Mouse (Mus musculus) forebrain, embryonic 14.5 days (tissue): ENCODE results near the gene Fam161b. TPM values are rescaled to one million over a fixed set of nuclear protein-coding genes. Genes with fewer than 3 reads are reported as not detected.

Source experiments
- ATAC-seq: fragments of 200-750 bp; cut with Nextera tagmentation; 2 replicates; pipeline ENCODE4 v1.8.0; 2017; ENCODE audit warnings: mild to moderate bottlenecking, moderate library complexity
- DNase-seq: peaks from one replicate; pipeline ENCODE4 v3.0.0-alpha.2; 2015; ENCODE audit warnings: low spot score
- H3K27ac ChIP-seq: fragments of 300-500 bp; sonication (generic); 2 replicates; pipeline ENCODE4 v1.5.1; 2014; ENCODE audit warnings: low read depth, mild to moderate bottlenecking, control low read depth, low read length, moderate library complexity
- H3K27me3 ChIP-seq: fragments of 300-500 bp; sonication (generic); replicated peaks from 2 replicates; pipeline ENCODE4 v1.6.1; 2014; ENCODE audit warnings: low read length, control low read depth, mixed read lengths; ENCODE audit not compliant: control insufficient read depth, insufficient read depth
- H3K36me3 ChIP-seq: fragments of 300-500 bp; sonication (generic); 2 replicates; pipeline ENCODE4 v1.6.1; 2014; ENCODE audit warnings: low read length, control low read depth; ENCODE audit not compliant: control insufficient read depth, insufficient read depth
- H3K4me1 ChIP-seq: fragments of 300-500 bp; sonication (generic); 2 replicates; pipeline ENCODE4 v1.6.1; 2014; ENCODE audit warnings: antibody characterized with exemption, low read length, control low read depth; ENCODE audit not compliant: control insufficient read depth, insufficient read depth
- H3K4me2 ChIP-seq: fragments of 300-500 bp; sonication (generic); 2 replicates; pipeline ENCODE4 v1.6.1; 2014; ENCODE audit warnings: mild to moderate bottlenecking, control low read depth, low read length
- H3K4me3 ChIP-seq: fragments of 300-500 bp; sonication (generic); 2 replicates; pipeline ENCODE4 v1.5.1; 2014; ENCODE audit warnings: low read depth, low read length, control low read depth
- H3K9ac ChIP-seq: fragments of 300-500 bp; sonication (generic); 2 replicates; pipeline ENCODE4 v1.6.1; 2014; ENCODE audit warnings: mild to moderate bottlenecking, low read length, control low read depth, moderate library complexity
- H3K9me3 ChIP-seq: fragments of 300-500 bp; sonication (generic); replicated peaks from 2 replicates; pipeline ENCODE4 v1.6.1; 2016; ENCODE audit warnings: low read length, control low read depth, mixed read lengths; ENCODE audit not compliant: control insufficient read depth
- WGBS: fragments of 180-500 bp; shearing (Covaris S2); extraction: QIAGEN DNeasy Blood & Tissue Kit; methylation state at CpG from one replicate; pipeline ENCODE4 v1.1.7; 2014; 5-methylcytosine and 5-hydroxymethylcytosine counted together
- polyA plus RNA-seq: library from polyadenylated mRNA; unstranded; fragments of >200 nt; fragmentation: Nextera tagmentation; extraction: Ambion mirVana; gene quantifications from 2 replicates; pipeline ENCODE4 v1.2.1, GENCODE M21; 2014

Fam161b gene
- polyA plus RNA-seq, 1 experiment from 2014 or later = 8.5 TPM

DNA sequence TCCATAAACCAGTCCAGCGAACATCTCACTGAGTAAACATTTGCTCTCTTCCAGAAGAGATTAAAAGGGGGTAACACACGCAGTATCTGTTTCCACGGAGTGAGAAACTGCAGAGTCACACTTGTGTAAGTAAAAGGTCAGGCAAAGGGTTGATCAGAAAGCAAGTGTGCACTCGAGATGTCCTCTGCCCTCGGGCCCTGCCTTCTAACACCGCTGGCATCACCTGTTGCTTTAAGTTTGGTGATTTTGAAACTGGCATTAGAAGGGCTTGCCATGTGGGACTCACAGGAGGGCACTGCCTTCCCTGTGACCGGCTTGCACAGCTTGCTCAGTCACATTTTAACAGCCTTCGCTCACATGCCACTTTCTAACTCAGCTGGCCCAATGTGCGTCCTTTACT lies 38.0 kb upstream of the Fam161b start:
- WGBS = 84% methylated on average over 9 of the region's 9 CpGs
- Histone ChIP-seq H3K9me3 (no peaks in the 10 kb centered on the region), H3K9ac (no peak overlapping the region)

DNA sequence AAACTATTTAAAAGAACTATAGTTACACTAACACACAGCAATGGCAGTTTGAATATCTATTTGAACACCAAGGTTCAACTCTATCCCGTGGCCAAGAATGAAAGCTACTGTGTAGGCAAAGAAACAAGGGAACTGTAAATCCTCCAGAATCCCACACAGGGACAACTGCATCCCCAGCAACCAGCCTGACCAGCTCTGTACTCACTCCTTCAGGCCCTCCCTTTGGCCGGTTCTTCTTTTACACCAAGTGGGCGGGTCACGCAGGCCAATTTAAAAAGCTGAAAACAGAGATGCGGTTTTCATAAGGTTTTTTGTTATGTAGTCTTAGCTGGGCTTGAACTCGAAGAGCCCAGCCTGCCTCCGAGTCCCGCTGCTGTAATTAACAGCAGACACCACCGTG lies 37.5 kb upstream of the Fam161b start:
- 78% methylated on average over 9 of the region's 9 CpGs for WGBS
- H3K27ac ChIP-seq = no peak overlapping the region
- ATAC-seq = no peak

More for the DNA sequence above, 38.0 kb upstream of the Fam161b start:
- DNase-seq (no peak), ATAC-seq (no peak)
- H3K4me3 ChIP-seq = no peak overlapping the region
- H3K27me3 ChIP-seq = no peaks in the 10 kb centered on the region
- no peaks in the 10 kb centered on the region for H3K4me1 ChIP-seq
- H3K4me2 ChIP-seq = no peak overlapping the region
- no peaks in the 10 kb centered on the region for H3K36me3 ChIP-seq
- H3K27ac ChIP-seq = no peak overlapping the region

DNA sequence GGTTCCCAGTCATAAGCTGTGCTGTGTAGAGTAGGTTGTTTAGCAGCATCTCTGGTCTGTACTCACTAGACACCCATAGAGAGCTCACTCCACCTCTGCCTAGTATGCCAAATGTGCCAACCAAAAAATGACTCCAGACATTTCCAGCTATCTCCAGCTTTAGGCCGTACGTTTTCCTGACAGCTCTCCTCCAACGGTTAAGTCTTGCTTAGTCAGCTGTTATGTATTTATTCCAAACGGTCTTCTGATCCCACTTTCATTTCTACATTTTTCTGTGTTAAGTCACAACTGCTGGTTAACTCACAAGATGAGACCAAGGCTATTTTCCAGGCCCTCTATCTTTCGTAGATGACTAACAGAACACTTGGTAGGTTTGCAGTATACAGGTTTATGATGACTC lies 37.0 kb upstream of the Fam161b start:
- H3K9me3 ChIP-seq = no peaks in the 10 kb centered on the region
- no peak overlapping the region for H3K4me3 ChIP-seq
- H3K36me3 ChIP-seq = no peaks in the 10 kb centered on the region
- ATAC-seq (no peak), DNase-seq (no peak)
- no peak overlapping the region for H3K27ac ChIP-seq
- H3K4me2 ChIP-seq = no peak overlapping the region
- H3K4me1 ChIP-seq = no peaks in the 10 kb centered on the region
- WGBS = 91% methylated on average over 5 of the region's 5 CpGs
- no peaks in the 10 kb centered on the region for H3K27me3 ChIP-seq
- no peak overlapping the region for H3K9ac ChIP-seq

More for the DNA sequence above, 37.5 kb upstream of the Fam161b start:
- Histone ChIP-seq H3K9me3 (no peaks in the 10 kb centered on the region), H3K4me1 (no peaks in the 10 kb centered on the region), H3K27me3 (no peaks in the 10 kb centered on the region), H3K36me3 (no peaks in the 10 kb centered on the region), H3K4me3 (no peak overlapping the region), H3K4me2 (no peak overlapping the region), H3K9ac (no peak overlapping the region)
- no peak for DNase-seq

DNA sequence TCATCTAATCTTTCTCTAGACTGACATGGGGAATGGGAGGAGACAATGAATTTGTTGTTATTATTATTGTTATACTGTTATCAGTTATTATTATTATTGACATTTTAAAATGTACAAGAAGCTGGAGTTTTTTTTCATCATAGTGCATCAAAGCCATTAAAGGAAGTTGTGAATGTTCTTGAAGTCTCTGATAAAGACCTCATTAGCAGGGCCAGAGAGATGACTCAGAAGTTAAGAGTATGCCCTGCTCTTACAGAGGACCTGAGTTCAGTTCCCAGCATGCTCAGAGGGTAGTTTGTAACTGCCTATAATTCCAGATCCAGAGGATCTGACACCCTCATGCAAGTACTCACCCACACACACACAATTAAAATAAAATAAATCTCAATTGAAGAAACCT lies 36.1 kb upstream of the Fam161b start:
- Histone ChIP-seq H3K36me3 (no peaks in the 10 kb centered on the region), H3K9me3 (no peaks in the 10 kb centered on the region), H3K27me3 (no peaks in the 10 kb centered on the region), H3K4me1 (no peaks in the 10 kb centered on the region), H3K4me2 (no peak overlapping the region), H3K27ac (no peak overlapping the region), H3K4me3 (no peak overlapping the region), H3K9ac (no peak overlapping the region)
- DNase-seq = no peak
- no peak for ATAC-seq

DNA sequence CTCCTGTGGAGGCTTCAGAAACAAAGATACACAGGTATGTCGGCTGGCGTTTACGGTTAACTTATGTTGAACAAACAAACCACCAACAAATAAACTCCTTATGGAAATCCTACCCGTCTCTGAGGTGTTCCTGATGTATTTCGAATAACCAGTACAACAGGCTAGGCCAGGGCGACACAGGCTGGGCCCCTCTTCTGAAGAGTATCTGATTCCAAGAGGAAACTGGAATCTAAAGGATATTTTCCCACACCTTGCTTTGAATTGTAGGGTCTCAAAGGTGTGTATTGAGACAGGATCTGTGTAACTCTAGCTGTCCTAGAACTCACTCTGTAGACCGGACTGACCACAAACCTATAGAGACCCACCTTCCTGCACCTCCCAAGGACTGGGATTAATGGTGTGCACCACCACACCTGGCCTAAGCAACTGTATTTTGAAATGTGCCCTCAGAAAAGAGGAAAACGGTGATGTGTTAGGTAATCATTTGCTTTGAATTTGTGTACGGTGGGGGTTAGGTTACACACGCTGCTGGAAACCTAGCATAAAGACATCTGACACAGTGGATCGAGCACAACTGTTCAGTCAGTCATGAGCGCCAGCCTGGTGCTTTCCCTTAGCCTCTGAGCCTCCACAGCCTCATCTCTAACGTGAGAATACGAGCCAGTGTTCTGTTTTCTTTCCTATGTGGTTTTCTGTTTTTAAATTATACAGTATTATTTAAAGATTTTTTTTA lies 35.5 kb upstream of the Fam161b start:
- H3K36me3 ChIP-seq = no peaks in the 10 kb centered on the region
- H3K27ac ChIP-seq = no peak overlapping the region
- no peaks in the 10 kb centered on the region for H3K27me3 ChIP-seq
- DNase-seq = no peak
- H3K9ac ChIP-seq = no peak overlapping the region
- WGBS = 90% methylated on average over 14 of the region's 14 CpGs
- ATAC-seq = no peak
- no peaks in the 10 kb centered on the region for H3K4me1 ChIP-seq
- H3K4me2 ChIP-seq = no peak overlapping the region
- no peak overlapping the region for H3K4me3 ChIP-seq
- H3K9me3 ChIP-seq = no peaks in the 10 kb centered on the region

DNA sequence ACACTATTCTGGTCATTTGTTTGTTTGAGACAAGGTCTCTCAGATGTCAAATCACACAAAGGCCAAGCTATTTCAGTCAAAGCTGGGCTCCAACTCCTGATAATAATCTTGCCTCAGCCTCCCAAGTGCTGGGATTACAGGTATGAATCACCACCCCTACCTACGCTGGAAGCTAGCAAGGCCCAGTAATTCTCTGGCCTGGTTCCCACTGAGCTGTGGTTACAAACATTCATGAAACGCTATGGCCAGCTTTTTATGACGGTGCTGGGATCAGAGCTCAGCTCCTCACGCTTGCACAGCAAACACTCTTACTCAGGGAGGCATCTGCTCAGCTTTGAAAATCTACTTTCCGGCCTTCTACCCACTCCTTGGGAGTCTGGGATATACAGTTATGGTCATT lies 32.2 kb upstream of the Fam161b start:
- Histone ChIP-seq H3K4me1 (no peaks in the 10 kb centered on the region), H3K36me3 (no peaks in the 10 kb centered on the region), H3K4me2 (no peak overlapping the region), H3K9ac (no peak overlapping the region), H3K27me3 (no peaks in the 10 kb centered on the region), H3K27ac (no peak overlapping the region), H3K4me3 (no peak overlapping the region), H3K9me3 (no peaks in the 10 kb centered on the region)
- 85% methylated on average over 5 of the region's 5 CpGs for WGBS
- ATAC-seq (no peak), DNase-seq (no peak)

DNA sequence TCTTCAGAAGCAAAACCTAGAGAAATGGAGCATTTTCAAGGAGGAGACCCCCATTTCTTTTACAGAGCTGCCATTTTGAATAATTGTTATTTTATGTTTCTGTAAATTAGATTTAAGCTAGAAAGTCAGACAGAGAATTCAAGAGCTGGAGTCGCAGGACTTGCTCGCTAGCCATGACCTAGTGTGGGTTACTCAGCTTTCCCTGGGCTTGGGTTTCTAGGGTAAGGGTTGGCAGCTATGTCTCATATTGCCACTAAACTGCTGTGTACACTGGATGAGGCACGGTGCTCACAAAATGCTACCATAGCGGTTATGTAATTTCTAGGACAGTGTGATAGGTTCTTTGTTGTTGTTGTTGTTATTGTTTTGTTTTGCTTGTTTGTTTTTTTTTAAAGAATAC lies 31.0 kb upstream of the Fam161b start:
- no peak overlapping the region for H3K9ac ChIP-seq
- H3K4me3 ChIP-seq = no peak overlapping the region
- DNase-seq (no peak), ATAC-seq (no peak)
- H3K27ac ChIP-seq = no peak overlapping the region
- H3K9me3 ChIP-seq = no peaks in the 10 kb centered on the region
- H3K4me2 ChIP-seq = no peak overlapping the region
- no peaks in the 10 kb centered on the region for H3K36me3 ChIP-seq
- WGBS = over 99% methylated on average over 4 of the region's 4 CpGs
- H3K4me1 ChIP-seq = no peaks in the 10 kb centered on the region
- no peaks in the 10 kb centered on the region for H3K27me3 ChIP-seq

DNA sequence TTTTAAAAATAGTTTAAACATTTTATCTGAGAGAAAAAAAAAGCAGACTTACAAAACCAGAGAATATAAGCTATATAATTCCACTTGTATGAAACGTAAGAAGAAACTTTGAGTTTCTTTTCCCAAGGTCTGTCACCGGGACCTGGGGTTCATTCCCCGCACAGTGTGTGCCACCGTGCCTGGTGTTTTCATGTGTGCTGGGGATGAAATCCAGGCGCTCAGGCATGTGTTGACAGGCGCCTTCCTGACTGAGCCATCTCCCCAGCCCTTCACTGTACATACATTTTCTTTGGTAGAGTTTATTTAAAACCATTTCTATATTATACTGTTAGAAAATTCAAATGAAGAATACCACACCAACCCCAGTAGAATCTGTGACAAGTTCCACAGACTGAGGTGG lies 28.7 kb upstream of the Fam161b start:
- no peaks in the 10 kb centered on the region for H3K36me3 ChIP-seq
- H3K4me3 ChIP-seq = no peak overlapping the region
- H3K9ac ChIP-seq = no peak overlapping the region
- H3K27ac ChIP-seq = no peak overlapping the region
- H3K4me2 ChIP-seq = no peak overlapping the region
- no peaks in the 10 kb centered on the region for H3K9me3 ChIP-seq
- no peaks in the 10 kb centered on the region for H3K4me1 ChIP-seq
- WGBS = 88% methylated on average over 6 of the region's 6 CpGs
- H3K27me3 ChIP-seq = no peaks in the 10 kb centered on the region
- DNase-seq = no peak
- no peak for ATAC-seq

DNA sequence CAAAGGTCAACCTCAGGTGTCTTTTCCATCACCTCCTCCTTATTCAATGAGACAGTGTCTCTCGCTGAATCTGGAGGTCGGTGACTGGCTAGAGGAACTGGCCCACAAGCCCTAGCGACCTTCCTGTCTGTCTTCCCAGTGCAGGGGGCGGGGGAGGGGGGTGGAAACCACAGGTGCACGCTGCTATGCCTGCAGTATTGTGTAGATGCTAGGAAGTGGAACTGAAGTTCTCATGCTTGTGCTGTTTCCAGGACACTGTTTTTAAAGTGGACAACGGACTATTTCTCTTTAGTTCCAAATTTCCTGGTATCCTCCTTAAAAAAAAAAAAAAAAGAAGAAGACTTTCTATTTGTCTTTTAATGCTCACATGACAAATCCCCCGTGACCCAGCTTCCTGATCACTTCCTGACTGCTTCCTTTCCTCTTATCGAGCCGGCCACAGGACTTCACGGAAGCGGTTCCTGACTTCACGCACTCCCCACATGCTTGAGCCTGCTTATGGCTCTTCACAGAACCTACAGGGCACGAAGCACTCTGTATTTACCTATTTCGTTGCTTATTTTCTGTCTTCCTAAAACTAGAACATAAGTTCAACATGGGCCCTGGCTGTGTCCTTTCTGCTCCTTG lies 27.3 kb upstream of the Fam161b start:
- Histone ChIP-seq H3K4me2 (no peak overlapping the region), H3K36me3 (no peaks in the 10 kb centered on the region), H3K27me3 (no peaks in the 10 kb centered on the region), H3K4me1 (no peaks in the 10 kb centered on the region), H3K9me3 (no peaks in the 10 kb centered on the region), H3K27ac (no peak overlapping the region), H3K4me3 (no peak overlapping the region), H3K9ac (no peak overlapping the region)
- no peak for DNase-seq
- WGBS = 79% methylated on average over 14 of the region's 14 CpGs
- no peak for ATAC-seq
